Mouse (Mus musculus) retina, postnatal 7 days (tissue): ENCODE data around the gene Fars2.
"Not testable (repeated sequence)": the region's sequence is repeated elsewhere in the genome, so short reads cannot be mapped to it uniquely, and the experiment has no call there.

Source experiments
- DNase-seq: peaks from one replicate; pipeline ENCODE4 v3.0.0-alpha.2; 2012; ENCODE audit warnings: low read depth, low spot score

Fars2 gene

DNA sequence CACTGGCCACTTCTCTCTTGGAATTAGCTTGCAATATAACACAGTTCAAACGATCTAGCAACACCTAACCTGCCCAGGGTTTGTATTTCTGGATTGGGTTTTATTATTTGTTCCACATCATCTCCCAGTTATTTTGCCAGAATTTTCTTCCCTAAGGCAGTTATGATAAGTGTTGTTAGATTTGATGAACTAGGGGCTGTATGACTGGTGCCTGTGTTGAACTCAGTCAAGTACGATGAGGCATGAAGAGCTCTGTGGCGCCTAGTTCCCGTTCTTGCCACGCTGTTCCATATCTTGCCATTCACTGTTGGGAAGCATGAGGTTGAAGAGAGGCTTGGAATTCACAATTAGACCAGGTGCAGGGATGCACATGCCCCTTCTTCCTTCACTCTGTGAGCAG lies 177.3 kb downstream of the Fars2 start:
- no peak for DNase-seq

DNA sequence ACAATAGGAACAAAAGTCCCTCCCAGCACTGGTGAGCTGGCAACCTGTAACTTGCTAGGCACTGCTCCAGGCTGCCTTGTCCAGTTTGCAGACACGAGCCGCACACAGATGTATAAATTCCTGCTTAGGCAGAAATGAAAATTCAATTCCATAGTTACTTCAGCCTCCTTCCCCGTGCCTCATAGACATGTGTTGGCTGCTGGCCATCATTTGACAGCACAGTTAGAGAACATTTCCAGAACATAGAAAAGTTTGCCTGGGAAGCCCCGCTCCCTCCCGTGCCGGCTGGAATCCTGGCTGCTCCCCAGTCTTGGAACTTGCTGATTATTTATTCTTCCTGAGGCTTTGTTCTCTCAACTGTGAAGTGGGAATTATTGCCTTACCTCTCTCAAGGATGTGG lies 178.6 kb downstream of the Fars2 start:
- DNase-seq = no peak

DNA sequence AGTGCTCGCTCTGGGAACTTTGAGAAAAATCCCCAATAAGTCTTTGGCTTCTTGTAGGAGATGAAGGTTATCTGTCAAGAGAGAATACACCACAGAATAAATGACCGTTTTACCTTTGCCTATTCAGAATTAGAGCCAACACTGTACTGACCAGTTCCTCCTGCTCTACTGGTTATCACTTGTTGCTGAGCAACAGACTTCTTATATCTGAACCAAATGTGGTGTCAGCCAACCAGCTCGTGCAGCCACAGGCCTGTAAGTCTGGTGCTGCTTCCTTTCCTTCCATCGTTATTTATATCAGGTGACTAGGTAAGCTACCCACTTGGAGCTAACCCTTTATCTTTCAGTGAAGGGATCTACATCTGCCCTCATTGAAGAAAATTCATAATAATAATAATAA lies 179.4 kb downstream of the Fars2 start:
- no peak for DNase-seq

DNA sequence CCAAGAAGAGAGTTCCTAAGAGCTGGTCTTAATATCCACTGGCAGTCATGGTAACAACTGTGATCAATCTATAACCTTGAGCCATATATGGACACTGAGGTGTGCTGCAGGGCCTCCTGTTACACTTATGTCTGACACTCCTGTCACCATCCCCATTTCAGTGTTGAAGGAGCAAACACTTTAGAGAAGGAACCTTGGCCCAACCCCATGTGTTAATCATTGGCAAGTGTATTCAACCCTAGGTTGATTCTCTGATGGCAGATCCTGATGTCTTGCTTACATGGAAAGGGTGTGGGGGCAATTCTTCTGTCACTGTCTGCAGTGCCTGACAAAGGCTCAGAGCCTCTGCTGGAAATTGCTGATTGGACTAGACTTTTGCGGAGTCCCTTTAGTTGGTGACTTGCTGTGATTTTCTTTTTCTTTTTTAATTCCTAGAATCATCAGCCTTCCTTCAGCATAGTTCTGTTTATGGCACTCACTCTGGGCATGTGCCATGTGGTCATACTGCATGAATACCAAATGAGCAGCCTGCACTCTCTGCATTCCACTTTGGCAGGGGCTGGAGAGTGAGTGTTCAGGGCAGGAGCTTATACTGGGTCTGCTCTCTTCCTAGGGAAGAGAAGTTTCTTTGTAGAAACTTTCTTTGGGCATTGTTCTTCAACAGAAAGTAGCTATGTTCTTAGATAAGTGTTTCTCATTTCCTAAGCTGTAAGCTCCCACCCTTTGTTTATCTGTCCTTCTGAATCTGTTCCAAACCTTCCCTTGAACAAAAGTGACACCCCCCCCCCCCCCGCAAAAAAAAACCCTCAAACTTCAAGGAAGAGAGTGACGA lies 181.0 kb downstream of the Fars2 start:
- DNase-seq = no peak

DNA sequence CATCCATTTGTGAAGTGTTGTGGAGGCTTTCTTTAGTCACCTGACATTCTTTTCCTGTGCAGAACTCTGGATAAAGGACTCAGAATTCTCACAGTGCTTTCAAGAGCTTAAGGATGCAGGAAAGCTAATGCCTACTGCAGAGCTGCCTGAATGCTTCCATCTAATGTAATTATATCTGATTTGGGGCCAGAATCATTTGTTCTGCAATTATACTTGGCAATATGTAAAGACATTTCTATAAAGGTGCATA lies 181.5 kb downstream of the Fars2 start:
- no peak for DNase-seq

DNA sequence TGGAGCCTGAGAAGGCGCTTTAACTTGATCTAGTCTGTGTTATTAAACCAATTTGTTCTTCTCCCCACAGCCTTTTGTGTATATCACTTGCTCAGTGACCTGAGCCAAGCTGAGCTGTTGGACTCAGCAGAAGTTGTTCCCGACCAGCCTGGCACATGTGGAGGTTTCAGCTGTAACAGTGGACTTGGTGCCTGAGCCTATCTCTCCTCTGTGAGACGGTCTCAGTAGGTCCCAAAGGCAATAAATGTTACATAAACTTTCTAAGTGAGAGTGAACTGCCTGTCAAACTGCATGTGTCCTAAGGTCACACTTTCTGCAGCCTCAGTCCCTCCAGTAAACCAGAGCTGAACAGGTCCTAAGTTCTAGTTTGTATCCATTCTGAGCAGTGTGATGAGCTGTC lies 185.6 kb downstream of the Fars2 start:
- no peak for DNase-seq

DNA sequence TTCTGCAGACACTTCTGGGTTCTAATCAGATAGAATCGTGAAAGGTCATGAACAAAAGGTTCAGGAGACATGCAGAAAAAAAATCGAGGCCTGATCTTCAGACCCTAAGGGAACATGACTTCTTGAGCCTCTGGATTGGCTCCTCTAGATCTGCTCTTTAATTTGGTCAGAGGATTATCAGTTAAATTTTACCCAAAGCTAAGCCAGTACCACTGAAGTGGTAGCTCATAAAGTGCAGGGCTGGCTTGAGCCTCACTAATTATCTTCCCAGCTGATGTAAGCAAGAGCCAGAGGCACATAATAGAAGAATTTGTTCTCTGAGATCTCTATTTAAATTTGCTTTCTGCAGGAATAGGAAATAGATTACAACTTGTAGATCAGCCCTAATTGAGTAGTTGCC lies 188.1 kb downstream of the Fars2 start:
- no peak for DNase-seq

DNA sequence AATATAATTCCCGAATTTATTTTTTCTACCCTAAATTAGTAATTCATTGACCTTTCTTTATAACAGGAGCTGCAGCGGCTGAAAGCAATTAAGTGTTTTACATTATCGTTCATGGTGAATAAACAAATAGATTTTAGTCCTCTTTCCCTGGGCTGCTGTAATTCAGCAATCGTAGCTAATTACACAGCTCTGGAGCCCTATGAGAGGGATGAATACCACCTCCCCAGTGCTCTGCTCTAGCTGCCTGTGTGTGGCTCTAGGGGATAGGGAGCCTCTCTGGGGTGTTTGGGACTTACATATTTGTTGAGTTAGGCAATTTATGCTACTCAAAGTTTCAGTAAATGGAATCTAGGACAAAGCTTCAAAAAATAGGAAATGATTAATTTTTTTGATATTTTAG lies 190.2 kb downstream of the Fars2 start:
- no peak for DNase-seq

DNA sequence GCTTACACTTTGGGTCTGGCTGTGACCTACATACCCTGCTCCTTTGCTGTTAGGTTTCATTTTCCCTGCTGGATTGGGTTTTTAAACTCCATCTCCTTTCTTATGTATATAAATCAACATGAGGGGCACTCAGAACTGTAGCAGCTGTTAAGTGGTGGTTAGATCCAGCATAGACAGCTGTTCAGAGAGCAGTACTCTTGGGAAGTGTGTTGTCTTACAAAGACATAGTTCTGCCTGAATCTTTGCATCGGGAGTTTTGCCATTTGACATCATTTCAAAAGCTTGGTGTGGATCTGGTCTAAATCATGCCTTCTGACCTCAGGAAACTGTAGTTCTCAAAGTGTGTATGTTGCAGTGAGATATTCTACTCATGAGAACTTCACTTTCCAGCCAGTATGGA lies 191.9 kb downstream of the Fars2 start:
- no peak for DNase-seq

DNA sequence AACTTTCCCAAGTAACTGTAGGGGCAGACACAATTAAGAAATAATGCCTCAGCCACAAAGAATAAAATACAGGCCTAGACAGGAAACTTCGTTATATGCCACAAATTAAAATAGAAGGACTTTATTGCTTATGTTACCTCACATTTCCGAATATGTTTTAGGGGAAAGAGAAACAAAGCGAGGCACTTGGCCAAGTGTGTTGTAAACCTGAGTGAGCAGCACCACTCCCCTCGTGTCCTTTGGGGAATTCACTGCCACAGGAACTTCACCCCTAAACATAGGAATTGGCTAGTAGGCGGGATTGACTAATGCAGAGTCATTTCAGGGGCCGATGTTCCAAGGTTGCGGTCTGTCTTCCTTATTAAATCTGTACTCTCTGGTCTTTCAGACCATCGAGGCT lies 197.0 kb downstream of the Fars2 start:
- no peak for DNase-seq

DNA sequence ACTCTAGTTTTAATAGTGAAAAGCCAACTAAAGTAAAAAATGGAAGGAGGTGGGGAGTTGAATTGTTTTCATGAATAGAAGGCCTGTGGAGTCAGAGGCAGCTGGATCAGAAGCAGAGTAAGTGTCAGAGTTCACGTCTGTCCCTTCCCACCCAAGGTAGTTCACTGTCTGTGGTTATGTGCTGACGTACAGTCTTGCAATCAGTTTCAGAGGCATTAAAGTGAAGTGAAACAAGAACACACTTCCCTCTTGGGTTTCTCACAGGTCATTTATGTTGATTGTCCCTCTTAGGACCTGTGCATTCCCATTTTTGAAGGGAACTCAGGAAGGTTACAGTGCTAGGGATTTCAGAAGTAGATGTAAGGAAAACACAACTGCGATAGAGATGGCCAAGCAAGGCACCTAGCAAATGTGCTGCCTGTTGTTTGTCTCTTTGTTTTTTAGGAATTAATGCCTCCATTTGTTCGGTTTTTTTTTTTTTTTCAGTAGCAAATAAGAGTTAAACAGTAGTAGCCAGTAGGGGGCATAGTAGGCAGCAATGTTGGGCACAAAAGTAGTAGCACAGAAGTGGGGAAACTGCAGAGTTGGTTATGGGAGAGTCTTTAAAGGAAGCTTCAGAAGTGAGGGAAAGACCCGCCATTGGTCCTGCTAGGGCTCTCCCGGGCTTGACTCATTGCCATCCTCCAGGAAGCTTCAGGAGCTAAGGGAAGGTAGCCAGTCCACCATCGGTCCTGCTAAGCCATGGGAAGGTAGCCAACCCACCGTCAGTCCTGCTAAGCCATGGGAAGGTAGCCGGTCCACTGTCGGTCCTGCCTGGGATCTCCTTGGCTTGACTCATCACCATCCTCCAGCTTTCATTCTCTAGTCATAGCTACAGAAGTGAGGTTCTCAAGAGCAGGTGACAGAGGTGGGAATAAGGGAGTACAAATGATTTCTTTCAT lies 197.9 kb downstream of the Fars2 start:
- no peak for DNase-seq

DNA sequence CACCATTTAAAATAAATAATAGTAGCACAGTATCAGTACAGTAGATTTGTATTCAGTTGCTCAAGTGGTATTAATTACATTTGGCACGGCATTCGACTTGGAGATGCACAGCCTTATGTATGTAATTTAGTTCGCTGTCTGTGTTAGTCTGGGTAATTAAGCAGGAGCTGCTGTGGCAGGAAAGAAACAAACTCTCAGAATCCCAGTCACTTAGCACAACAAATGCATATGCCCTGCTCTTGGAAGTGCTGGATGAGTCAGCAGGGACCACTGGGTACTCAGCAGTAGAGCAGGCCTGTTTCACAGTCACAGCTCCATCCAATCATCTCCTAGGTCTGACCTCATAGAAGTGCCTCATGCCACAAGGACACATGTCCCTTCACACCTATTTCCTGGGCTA lies 200.6 kb downstream of the Fars2 start:
- no peak for DNase-seq

DNA sequence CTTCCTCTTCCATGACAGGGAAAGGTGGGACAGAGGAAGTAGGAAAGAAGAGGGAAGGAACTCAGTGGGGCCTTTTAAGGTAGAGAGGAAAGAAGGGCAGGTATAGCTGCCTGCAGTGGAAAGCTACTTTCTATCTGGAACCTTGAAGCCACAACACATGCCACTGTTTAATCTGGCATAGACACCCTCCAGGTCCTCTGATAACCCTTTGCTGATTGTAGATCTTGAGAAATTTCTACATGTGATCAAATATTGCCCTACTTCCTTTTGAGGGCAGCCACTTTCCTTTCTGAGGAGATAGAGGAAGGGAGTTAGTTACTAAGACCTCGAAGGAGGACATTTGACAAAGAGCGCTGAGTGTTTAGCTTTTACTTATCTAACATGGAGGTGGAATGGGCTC lies 207.4 kb downstream of the Fars2 start:
- DNase-seq = no peak

DNA sequence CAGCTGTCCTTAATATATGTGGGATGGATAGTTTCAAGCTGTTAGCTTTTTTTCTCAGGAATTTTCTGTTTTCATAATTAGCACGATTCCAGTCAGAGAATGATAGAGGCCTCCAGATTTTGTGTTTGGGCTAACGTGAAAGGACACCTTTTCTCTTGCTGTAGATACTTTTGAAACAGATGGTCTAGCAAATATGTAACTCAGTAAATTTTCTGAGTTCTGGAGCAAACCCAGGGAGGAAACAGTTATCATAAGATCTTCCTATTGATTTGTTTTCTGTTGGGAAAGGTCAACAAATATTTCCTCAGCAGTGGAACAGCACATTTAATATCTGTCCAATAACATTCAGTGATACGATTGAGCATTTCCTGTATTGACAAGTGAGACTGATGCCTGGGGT lies 209.3 kb downstream of the Fars2 start:
- no peak for DNase-seq

DNA sequence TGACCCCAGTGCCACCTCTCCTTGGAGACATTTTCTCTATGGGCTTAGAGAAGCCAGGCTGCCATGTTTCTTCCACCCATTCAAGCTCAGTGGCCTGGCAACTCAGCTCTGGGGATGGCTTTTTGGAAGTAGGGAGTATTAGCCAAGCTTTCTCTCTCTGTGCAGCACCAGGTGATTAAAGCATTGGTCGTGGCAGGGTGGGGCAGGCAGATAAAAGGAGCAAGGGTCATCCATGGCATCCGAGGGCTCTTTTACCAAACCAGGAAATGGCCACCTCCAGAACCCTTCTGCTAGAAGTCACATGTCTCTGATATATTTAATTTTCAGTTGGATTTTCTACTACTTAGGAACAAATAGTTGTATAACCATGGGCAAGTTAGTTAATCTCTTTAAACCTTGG lies 212.7 kb downstream of the Fars2 start:
- no peak for DNase-seq

DNA sequence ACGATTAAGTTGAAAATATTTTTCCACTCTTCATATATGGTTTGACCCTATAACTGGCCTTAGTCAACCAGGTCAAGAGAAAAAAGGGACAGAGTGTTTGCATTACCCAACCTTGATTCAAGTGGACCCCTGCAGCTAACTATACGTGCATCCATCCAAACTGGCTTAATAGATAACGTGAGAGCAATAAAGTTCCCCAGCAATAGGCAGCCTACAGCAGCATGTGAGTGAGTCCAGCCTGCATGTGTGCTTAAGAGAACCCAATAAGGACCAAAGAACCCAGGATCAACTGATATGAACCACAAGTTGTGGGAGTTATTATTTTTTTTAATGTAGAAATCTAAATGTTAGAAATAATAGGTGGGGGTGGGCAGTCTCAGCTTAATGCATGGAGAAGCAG lies 213.3 kb downstream of the Fars2 start:
- no peak for DNase-seq

DNA sequence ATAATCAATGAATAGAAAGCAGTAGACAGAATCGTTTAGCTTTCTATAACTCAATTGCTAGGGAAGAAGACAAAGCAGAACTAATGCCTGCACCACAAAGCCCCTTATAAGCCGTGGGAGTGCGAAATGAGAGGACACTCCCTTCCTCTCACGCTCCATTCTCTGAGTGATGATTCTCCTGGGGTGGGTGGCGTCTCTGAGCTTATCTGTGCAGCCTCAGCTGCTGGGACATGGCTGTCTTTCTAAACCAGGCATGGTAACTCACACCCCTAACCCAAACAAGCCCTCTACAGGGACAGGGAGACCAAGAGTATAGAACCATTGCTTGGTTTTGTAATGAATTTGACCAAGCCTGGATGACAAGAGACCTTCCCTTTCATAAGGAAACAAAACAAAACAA lies 217.5 kb downstream of the Fars2 start:
- no peak for DNase-seq

DNA sequence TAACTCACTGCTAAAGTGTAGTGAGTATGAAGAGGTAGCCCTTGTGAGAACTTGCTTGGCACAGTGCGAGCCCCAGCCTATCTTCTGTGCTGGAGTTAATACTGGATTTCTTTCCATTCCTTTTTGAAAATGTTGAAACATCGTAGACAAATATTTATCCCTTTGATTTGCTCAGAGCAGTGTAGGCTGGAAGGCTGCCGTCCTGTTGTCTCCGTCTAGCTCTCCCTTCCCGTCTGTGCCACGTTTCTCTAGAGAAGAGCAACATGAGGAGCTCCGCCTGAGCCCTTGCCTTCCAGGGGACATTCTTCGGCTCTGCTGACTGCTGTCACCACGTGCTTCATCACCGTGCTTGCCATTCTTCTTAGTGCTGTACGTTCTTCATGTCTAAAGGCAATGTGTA lies 234.3 kb downstream of the Fars2 start:
- no peak for DNase-seq

DNA sequence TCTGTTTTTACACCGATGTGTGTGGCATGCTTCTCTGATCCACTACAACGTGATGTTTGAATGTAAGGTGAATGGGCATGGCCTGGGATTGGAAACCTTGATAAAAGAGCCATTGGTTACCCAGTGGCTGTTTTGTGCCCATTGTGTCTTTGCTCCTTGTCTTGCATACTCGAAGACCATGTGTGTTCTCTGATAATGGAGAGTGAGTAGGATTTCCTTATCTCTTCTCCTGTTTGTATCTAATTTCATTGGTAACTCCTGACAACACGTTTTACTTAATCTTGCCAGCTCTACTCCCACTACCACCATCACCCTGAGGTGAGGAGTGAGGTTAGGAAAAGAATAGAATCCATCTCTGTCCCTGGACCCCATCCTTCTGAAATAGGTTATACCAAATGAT lies 240.3 kb downstream of the Fars2 start:
- DNase-seq = no peak

DNA sequence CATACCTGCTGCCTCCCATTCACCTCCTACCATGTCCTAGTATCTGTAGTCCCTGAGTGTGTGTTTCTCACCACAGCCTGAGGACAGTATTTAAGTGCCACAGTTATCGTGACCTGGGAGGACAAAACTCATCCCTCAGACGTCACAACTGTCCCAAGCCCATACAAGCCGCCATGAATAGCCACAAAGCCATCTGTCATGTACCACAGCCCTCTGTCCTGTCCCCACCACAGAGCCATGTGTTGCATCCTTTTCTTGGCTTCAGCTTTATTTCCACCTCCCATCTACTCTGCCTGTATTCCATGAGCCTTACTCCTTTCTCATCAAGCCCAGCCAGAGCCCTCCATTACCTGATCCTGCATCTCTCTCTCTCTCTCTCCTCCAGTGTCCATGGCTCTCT lies 244.2 kb downstream of the Fars2 start:
- DNase-seq = no peak

DNA sequence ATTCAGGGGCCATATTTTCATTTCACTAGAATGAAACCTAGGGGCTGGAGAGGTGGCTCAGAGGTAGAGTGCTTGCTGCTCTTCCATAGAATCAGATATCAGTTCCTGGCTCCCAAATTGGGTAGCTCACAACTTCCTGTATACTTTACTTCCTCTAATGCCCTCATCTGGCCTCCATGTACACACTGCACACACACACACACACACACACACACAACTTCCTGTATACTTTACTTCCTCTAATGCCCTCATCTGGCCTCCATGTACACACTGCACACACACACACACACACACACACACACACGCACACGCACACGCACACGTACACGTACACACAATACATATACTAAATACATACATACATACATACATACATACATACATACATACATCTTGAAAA lies 248.5 kb downstream of the Fars2 start:
- DNase-seq = not testable (repeated sequence)

DNA sequence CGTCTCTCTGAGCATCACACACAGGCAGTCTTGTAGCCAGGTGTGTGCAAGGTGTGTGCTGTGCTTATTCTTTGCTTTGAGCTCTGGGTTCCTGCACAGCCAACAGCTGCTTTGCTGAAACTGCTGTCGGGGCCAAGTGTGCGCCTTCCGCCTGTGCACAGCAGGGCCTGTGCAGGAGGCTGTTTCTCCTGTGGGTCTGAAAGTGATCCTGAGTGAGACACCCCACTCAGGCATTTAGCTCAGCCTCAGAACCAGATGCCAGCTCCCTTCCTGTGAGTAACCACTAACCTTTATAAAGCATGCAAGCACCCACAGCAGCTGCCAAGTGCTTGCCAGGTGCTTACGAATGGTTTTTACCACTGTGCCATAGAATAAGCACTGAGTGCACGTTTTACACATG lies 249.1 kb downstream of the Fars2 start:
- DNase-seq = no peak
